Mouse (Mus musculus): ENCODE measurements at regions not wholly inside any gene's neighbourhood (a gene's known extent, or its start where the extent isn't known, plus 50 kb on each side); places are given as distances from the start of the nearest gene placed in this dataset.

DNA sequence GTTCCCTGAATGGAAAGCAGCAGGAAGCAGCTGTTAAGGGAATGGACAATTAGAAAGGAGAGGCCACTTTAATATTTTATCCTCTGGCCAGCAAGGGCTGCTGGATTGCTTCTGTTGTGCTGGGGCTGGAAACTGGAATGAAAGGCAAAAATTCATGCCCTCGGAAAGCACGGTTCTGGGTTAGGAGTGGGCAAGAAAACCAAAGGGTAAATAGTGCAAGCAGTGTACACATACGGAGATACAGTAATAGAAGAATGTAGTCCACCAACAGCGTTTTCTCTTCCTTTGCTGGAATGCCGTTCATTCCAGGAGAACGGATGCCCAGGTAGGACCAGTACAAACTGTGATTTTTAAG lies 50.8 kb upstream of the Zfr start:
- no peak for DNase-seq

DNA sequence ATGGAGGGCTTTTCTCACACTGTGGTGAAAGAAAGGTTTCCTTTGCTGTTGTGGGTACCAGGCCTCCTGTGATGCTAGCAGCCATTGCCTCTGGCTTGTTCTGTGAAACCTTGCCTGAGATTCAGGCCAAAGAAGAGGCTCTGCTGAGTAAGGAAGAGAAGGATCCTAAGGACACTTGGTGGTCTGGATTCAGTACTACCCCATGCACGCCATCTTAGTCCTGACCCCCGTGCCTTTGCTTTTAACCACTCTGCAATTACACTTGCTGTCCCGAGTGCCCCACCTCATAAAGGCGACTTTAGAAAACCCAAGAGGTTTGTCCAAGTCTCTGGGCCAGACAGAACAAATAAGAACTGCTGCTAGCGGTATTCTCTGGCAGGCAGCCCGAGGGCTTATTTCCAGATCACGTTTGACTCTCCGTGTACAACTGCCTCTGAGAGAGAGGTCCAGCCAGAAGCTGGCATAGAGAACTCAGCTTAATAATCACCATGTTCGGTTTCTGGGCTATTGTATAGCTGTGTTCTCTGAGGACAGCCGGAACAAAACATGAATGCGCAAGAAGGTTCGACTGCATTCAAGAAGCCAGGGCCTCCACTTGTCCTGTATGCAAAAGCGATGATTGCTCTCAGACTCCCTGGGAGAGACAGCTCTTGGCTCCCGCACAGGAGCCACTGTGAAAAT lies 51.3 kb upstream of the Zfr start:
- DNase-seq, result peak; percentile 91

DNA sequence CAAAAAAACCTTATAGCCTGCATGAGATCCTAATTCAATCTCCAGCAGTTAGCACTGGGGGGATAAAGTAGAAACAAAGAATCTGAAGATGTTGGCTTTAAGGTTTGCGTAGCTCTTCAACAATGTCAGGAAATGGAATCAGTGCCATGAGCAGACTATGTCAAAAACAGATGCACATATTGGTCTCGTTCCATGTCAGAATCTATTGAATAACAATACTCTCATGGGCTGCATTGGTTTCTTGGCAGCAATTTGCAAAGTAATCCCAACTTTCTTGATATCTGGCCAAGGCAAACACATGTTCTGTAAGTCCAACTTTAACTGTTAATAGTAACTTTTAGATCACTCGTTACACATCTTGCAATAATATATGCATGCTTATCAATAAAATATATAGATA lies 58.1 kb upstream of the Sub1 start:
- no peak for DNase-seq

- DNase-seq, result no peak
Measured at GRCm38 (mm10) chr15:12053610-12054009, 56.8 kb upstream of the Sub1 start.

GRCm38 (mm10) chr15:12048965-12049364 lies 52.2 kb upstream of the Sub1 start:
- no peak for DNase-seq

DNA sequence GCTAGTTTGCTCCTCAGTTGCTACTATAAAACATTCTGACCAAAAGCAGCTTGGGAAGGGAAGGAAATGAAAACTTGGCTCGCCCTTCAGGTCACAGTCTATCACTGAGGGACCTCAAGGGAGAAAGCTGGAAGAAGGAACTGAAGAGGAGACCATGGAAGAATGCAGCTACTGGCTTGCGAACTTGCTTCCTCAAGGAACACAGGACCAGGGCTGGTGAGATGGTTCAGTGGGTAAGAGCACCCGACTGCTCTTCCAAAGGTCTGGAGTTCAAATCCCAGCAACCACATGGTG lies 51.4 kb upstream of the Sub1 start:
- no peak for DNase-seq

DNA sequence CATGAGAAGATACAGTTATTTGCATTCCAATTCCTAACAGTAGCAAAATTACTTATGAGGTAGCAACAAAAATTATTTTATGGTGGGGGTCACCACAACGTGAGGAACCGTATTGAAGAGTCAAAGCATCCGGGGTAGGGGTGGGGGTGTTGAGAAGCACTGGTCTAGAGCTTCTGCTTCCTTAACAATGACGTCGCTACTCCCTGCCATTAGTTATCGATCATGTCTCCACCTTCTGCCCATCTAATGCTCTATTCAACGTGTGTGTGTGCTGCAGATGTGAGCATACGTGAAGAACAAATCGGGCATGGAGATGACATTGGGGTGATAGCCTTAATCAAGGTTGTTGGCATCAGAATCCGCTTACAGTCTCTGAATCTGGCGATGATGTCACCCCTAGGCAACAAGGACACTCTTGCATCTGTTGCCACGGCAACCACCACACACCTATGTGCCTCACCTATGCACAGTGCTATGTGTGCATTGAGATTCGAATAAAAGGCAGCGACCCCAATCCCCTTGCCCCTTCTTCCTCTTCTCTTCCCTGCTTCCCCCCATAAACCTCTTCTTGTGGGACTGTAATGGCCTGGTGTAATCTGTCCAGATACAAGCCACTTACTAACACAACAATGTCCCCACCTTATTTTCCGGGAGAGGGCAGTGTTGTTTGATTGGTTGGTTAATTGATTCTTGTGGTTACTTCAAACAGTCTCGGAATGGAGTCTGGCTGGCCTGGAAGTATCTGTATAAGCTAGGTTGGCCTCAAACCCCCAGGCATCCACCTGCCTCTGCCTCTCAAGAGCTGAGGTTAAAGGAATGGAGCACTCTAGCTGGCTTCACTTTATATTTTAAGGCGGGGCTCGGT lies 50.8 kb upstream of the Sub1 start:
- DNase-seq, result no peak

Measured in lung, postnatal 10 days (tissue).